Mouse (Mus musculus): Measurements from ENCODE around the gene Smarcad1.

DNA sequence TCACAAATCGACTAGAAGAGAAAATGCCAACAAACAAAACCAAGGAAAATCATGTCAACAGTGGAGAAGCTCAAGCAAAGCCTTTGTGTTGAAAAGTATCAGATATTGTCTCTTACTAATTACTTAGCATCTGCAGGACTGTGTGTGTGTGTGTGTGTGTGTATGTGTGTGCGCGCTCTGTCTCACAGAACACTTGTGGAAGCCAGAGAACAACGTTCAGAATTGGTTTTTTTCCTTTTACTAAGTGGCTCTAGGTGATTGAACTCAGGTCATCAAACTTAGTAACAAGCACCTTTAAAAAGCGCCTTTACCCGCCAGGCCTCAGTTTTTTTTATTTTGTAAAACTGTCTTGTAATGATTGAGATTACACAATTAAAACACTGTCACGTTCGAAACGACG lies 451 bp upstream of the Smarcad1 start:
- TF ChIP-seq POLR2A (IDR thresholded peaks at IDR 0.05; ENCODE audit: low read depth, low read length), result no peak
- TF ChIP-seq CTCF (IDR thresholded peaks at IDR 0.05; ENCODE audit: borderline replicate concordance, insufficient read depth, low read length), result no peak
